Mouse (Mus musculus) MEL (cell line): Measurements from ENCODE around the gene Lmbrd2.

Experiments
- E2F4 ChIP-seq: IDR thresholded peaks from 2 replicates; pipeline ENCODE4 v1.6.1; 2011; ENCODE audit warnings: low read depth, low read length, improper control_type of control experiment, borderline replicate concordance
- MAFK ChIP-seq: IDR thresholded peaks from 2 replicates; pipeline ENCODE4 v1.6.1; 2011; ENCODE audit warnings: low read depth, mild to moderate bottlenecking, low read length, improper control_type of control experiment, borderline replicate concordance
- MAZ ChIP-seq: IDR thresholded peaks from 2 replicates; pipeline ENCODE4 v1.6.1; 2012; ENCODE audit warnings: low read depth, mild to moderate bottlenecking, inconsistent platforms, low read length, improper control_type of control experiment
- NRF1 ChIP-seq: IDR thresholded peaks from 2 replicates; pipeline ENCODE4 v1.6.1; 2014; ENCODE audit warnings: low read depth, mild to moderate bottlenecking, inconsistent platforms, low read length, improper control_type of control experiment, moderate library complexity; ENCODE audit not compliant: poor library complexity, insufficient read depth, severe bottlenecking
- SIN3A ChIP-seq: IDR thresholded peaks from 2 replicates; pipeline ENCODE4 v1.6.1; 2012; ENCODE audit warnings: low read length, improper control_type of control experiment, inconsistent platforms

DNA sequence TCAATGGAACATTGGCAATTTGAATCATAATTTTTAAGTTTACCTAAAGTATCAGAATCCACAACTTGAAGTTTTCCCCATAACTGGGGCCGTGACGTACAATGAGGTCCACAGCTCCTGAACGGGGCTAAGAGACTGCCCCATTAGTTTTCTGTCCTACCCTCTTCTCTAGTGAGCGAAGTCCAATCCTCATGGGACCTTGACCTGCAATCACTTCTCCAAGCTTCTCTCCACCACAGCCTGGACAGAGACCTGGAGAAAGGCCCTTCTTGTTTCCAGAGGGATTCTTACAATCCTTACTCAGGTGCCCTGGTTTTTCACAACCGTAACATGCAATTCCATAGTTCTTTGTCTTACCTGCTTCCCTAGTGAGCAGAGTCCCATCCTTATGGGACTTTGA lies 76.1 kb downstream of the Lmbrd2 start:
- TF ChIP-seq NRF1, result no peak
- TF ChIP-seq SIN3A, result no peak
- no peak for TF ChIP-seq E2F4
- no peak for TF ChIP-seq MAZ
- no peak for TF ChIP-seq MAFK
